Mouse (Mus musculus) layer of hippocampus, adult 9-10 months (tissue): ENCODE measurements around the gene Cyp2c50.
"Not testable (repeated sequence)": the region's sequence is repeated elsewhere in the genome, so short reads cannot be mapped to it uniquely, and the experiment has no call there.

ENCODE experiments used
- DNase-seq: peaks from one replicate; pipeline ENCODE4 v3.0.0; 2022; ENCODE audit warnings: low spot score

Gene Cyp2c50

GRCm38 (mm10) chr19:40089421-40089820, at the start of gene Cyp2c50:
Gene Cyp2c50 (plus strand): TSS chr19:40089688.
- DNase-seq, result not testable (repeated sequence)

GRCm38 (mm10) chr19:40073701-40074100, 15.8 kb upstream of the Cyp2c50 start, which contains the start of gene Cyp2c54:
Gene Cyp2c54 (minus strand): TSS chr19:40073827.
- DNase-seq, result no peak

DNA sequence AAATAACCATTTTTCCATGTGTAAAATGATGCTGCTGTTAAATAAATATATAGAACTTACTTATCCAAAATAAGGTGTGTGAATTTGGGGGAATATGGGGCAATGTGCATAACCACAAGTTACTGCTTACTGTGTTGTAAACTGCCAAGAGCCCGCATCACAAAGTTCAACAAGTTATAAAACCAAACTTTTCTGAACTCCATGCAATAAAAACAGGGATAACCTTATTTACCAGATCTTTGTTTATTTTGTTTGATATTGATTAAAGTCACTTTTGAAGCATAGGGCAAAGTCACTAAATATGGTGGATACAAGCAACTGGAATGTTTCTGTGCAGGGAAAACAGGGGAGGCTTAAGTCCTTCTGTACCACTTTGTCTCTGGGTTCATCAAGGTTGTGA, 1.1 kb upstream of the Cyp2c50 start:
- no peak for DNase-seq

GRCm38 (mm10) chr19:40091111-40091510, 1.6 kb downstream of the Cyp2c50 start:
- DNase-seq, result no peak

GRCm38 (mm10) chr19:40119624-40120023, 30.1 kb downstream of the Cyp2c50 start:
- not testable (repeated sequence) for DNase-seq

DNA sequence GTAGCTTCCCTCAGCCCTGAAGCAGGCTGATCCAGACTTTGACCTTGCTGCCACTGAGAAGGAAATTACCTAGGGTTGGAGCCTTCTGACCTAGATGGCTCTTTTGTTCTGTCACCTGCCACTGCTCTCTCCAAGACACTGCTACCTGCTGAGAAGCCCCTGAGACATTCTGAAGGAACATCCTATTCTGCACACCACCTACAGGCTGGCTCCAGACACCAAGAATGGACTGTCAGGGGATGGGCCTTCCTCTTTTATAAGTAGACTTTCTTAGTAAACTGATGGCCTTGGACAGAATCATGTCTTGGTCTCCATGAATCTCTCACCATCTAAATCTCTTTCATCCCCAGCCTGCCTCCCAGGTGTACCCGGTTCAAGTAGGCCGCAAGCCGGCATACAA, 35.7 kb downstream of the Cyp2c50 start:
- not testable (repeated sequence) for DNase-seq

DNA sequence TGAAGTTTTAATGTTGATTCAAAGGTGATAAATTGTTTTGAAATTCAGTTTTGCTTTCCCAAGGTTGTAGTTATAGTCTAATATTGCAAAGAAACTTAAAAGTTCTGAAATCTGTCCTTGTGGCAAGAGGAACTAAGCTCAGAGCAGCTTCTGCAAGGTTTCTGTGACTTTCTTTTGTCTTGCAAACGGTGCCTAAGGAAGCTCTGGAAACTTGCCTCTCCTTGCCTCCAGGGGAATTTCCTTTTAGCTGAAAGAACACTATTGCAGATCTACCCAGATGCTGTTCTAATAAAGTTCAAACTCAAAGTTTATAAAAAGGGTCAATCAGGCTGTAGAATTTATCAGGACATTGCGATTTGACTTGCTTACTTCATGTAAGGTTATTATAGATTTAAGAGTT, 37.5 kb downstream of the Cyp2c50 start:
- DNase-seq, result not testable (repeated sequence)
